ENCODE assay signal across 25 mouse cellular contexts in genomic region chr5:137093720-137094119, GRCm38 (mm10). TPM values are rescaled to one million over a fixed set of nuclear protein-coding genes. Genes with fewer than 3 reads are reported as not detected.
DNase-seq lines count a peak whose midpoint lies in the region; ATAC-seq and TF ChIP-seq lines count a peak whose summit lies in the region.
"Had no signal": no experiment of that assay in that cellular context is flagged by ENCODE, and none has a peak within 500 bp of the region (broad histone marks: within the 10 kb centered on the region; RNA-seq: fewer than 3 reads in every experiment).

No protein-coding gene starts in this region.

- H3K36me3 ChIP-seq in kidney, adult 2 months (ENCODE audit: control insufficient read depth, insufficient read depth, low read length) = no peaks in the 10 kb centered on the region
- no peaks in the 10 kb centered on the region for H3K36me3 ChIP-seq in lung, postnatal 0 days (ENCODE audit: insufficient read depth, low read length)
- no peaks in the 10 kb centered on the region for H3K36me3 ChIP-seq in limb, embryonic 10.5 days
- H3K36me3 ChIP-seq: embryonic facial prominence, embryonic 10.5 days; forebrain, embryonic 15.5 days; hindbrain, embryonic 10.5 days; midbrain, embryonic 10.5 days had no signal

- no peaks in the 10 kb centered on the region for H3K27me3 ChIP-seq in kidney, adult 2 months (replicated peaks; ENCODE audit: control insufficient read depth, insufficient read depth, low read length)
- H3K27me3 ChIP-seq in lung, postnatal 0 days (replicated peaks; ENCODE audit: insufficient read depth, low read length) = no peaks in the 10 kb centered on the region
- no peaks in the 10 kb centered on the region for H3K27me3 ChIP-seq in limb, embryonic 10.5 days (ENCODE audit: low read depth, poor library complexity, severe bottlenecking)
- H3K27me3 ChIP-seq: forebrain, embryonic 15.5 days had no signal

- no peaks in the 10 kb centered on the region for H3K4me1 ChIP-seq in kidney, adult 2 months (ENCODE audit: control insufficient read depth, insufficient read depth, low read length)
- H3K4me1 ChIP-seq in lung, postnatal 0 days (ENCODE audit: insufficient read depth, low read depth, low read length) = 0 out of 2 replicates have a peak, but pooled peaks cover 5% of the 10 kb centered on the region
- peaks cover 4% of the 10 kb centered on the region for H3K4me1 ChIP-seq in limb, embryonic 10.5 days
- H3K4me1 ChIP-seq: forebrain, embryonic 15.5 days; hindbrain, embryonic 10.5 days; midbrain, embryonic 10.5 days had no signal

- H3K4me3 ChIP-seq in kidney, adult 2 months (ENCODE audit: insufficient read depth, low read depth, low read length) = no peak overlapping the region
- H3K4me3 ChIP-seq in lung, postnatal 0 days (ENCODE audit: low read depth, low read length) = no peak overlapping the region
- no peak overlapping the region for H3K4me3 ChIP-seq in limb, embryonic 10.5 days
- H3K4me3 ChIP-seq: embryonic facial prominence, embryonic 10.5 days; forebrain, embryonic 15.5 days; hindbrain, embryonic 10.5 days; layer of hippocampus, adult 2 months; midbrain, embryonic 10.5 days had no signal

- H3K9ac ChIP-seq in lung, postnatal 0 days (replicated peaks; ENCODE audit: low read depth) = no peak overlapping the region
- H3K9ac ChIP-seq: forebrain, embryonic 15.5 days had no signal

- intact Hi-C loops in heart, postnatal 14 days (cut with DNase I) = no loop called here

- 40% methylated on average over 9 of the region's 9 CpGs for WGBS in kidney, adult 2 months
- WGBS in lung, postnatal 0 days = 58% methylated on average over 9 of the region's 9 CpGs
- 87% methylated on average over 9 of the region's 9 CpGs for WGBS in limb, embryonic 10.5 days

- TF ChIP-seq EP300 in lung, postnatal 0 days (IDR thresholded peaks at IDR 0.05) = no peak

- no peak for TF ChIP-seq CTCF in kidney, adult 2 months (conservative IDR thresholded peaks at IDR 0.05; ENCODE audit: insufficient read depth, insufficient read length, low read depth, low read length)
- TF ChIP-seq CTCF in lung, postnatal 0 days (IDR thresholded peaks at IDR 0.05) = no peak

- H3K9me3 ChIP-seq in lung, postnatal 0 days (ENCODE audit: low read length) = no peaks in the 10 kb centered on the region
- no peaks in the 10 kb centered on the region for H3K9me3 ChIP-seq in limb, embryonic 10.5 days (replicated peaks)
- H3K9me3 ChIP-seq: embryonic facial prominence, embryonic 10.5 days; forebrain, embryonic 15.5 days; midbrain, embryonic 10.5 days had no signal

- no peak overlapping the region for H3K27ac ChIP-seq in kidney, adult 2 months (ENCODE audit: insufficient read depth, low read depth, low read length)
- peak overlapping the region; percentile 38; the same call in 1 of the 2 replicates for H3K27ac ChIP-seq in lung, postnatal 0 days (ENCODE audit: low read length)
- no peak overlapping the region for H3K27ac ChIP-seq in limb, embryonic 10.5 days
- H3K27ac ChIP-seq: embryonic facial prominence, embryonic 10.5 days; forebrain, embryonic 15.5 days; hindbrain, embryonic 10.5 days; layer of hippocampus, adult 2 months; midbrain, embryonic 10.5 days had no signal

- no peak overlapping the region for H3K4me2 ChIP-seq in lung, postnatal 0 days (replicated peaks; ENCODE audit: low read depth, low read length)
- H3K4me2 ChIP-seq: forebrain, embryonic 15.5 days had no signal

- ATAC-seq in lung, postnatal 0 days = no peak
- ATAC-seq: forebrain, embryonic 15.5 days; intestine, postnatal 0 days had no signal

- peak; percentile 14 for DNase-seq in embryo, embryonic 11 days
- no peak for DNase-seq in embryo, embryonic 10 days (ENCODE audit: low spot score)
- peak; percentile 53 for DNase-seq in kidney, adult 2 months
- DNase-seq in kidney, adult 18-20 months = no peak
- no peak for DNase-seq in lung, postnatal 0 days (ENCODE audit: low spot score)
- no peak for DNase-seq in lung, postnatal 4 days
- DNase-seq in heart, postnatal 14 days = peak; percentile 42 to 48
- no peak for DNase-seq in limb, embryonic 10.5 days (ENCODE audit: low spot score)
- DNase-seq: adrenal gland, postnatal 25 days; cerebellum, adult 9-10 months; gastrocnemius, postnatal 10 days; right cerebral cortex, postnatal 14 days; thymus, postnatal 14 days had no signal

- no peak for TF ChIP-seq POLR2A in kidney, adult 2 months (IDR thresholded peaks at IDR 0.05; ENCODE audit: low read depth, low read length)

RNA-seq across cellular contexts. Expression of gene Serpine1, which starts 21.7 kb away (rescaled TPM):
- 1.1 and 2.1 TPM in 2 replicates for polyA plus RNA-seq in kidney, adult 2 months (2012; rRNA removed)
- polyA plus RNA-seq in lung, postnatal 0 days (2015; fragmentation: Nextera tagmentation; extraction: Ambion mirVana) = 0.88 and 1.1 TPM in 2 replicates
- 10 to 100 TPM; 12.5 TPM for total RNA-seq in heart, postnatal 14 days (2021)
- polyA plus RNA-seq in limb, embryonic 10.5 days (2016; fragmentation: Nextera tagmentation; extraction: Ambion mirVana) = 0.36 and 0.39 TPM in 2 replicates
- total RNA-seq: granulocyte monocyte progenitor cell, adult 5-6 weeks had no signal
- polyA plus RNA-seq: hindbrain, embryonic 10.5 days; neural tube, embryonic 11.5 days had no signal

RNA-seq across cellular contexts. Expression of gene Trim56, which starts 22.3 kb away (rescaled TPM):
- polyA plus RNA-seq in kidney, adult 2 months (2012; rRNA removed) = 10.2 and 14.4 TPM in 2 replicates
- polyA plus RNA-seq in lung, postnatal 0 days (2015; fragmentation: Nextera tagmentation; extraction: Ambion mirVana) = 13.4 and 16.4 TPM in 2 replicates
- 10 to 100 TPM; 19.4 to 20.4 TPM for total RNA-seq in heart, postnatal 14 days (2021)
- polyA plus RNA-seq in limb, embryonic 10.5 days (2016; fragmentation: Nextera tagmentation; extraction: Ambion mirVana) = 5.6 and 7.0 TPM in 2 replicates

RNA-seq across cellular contexts. Expression of gene Ap1s1, which starts 47.8 kb away (rescaled TPM):
- polyA plus RNA-seq in kidney, adult 2 months (2012; rRNA removed) = 57.7 and 67.0 TPM in 2 replicates
- 112 and 125 TPM in 2 replicates for polyA plus RNA-seq in lung, postnatal 0 days (2015; fragmentation: Nextera tagmentation; extraction: Ambion mirVana)
- 10 to 100 TPM; 41.9 to 50.2 TPM for total RNA-seq in heart, postnatal 14 days (2021)
- polyA plus RNA-seq in limb, embryonic 10.5 days (2016; fragmentation: Nextera tagmentation; extraction: Ambion mirVana) = 155 and 170 TPM in 2 replicates

RNA-seq across cellular contexts. Expression of gene Muc3, which starts 55.4 kb away (rescaled TPM):
- polyA plus RNA-seq in kidney, adult 2 months (2012; rRNA removed) = not detected in 2 replicates
- not detected in 2 replicates for polyA plus RNA-seq in lung, postnatal 0 days (2015; fragmentation: Nextera tagmentation; extraction: Ambion mirVana)
- not detected for total RNA-seq in heart, postnatal 14 days (2021)
- polyA plus RNA-seq in limb, embryonic 10.5 days (2016; fragmentation: Nextera tagmentation; extraction: Ambion mirVana) = not detected in 2 replicates
- total RNA-seq: adrenal gland, postnatal 25 days; gastrocnemius, postnatal 10 days; granulocyte monocyte progenitor cell, adult 5-6 weeks; layer of hippocampus, adult 2 months; layer of hippocampus, postnatal 25 days had no signal
- polyA plus RNA-seq: embryonic facial prominence, embryonic 10.5 days; forebrain, embryonic 15.5 days; hindbrain, embryonic 10.5 days; limb, embryonic 11.5 days; liver, embryonic 16.5 days; lung, embryonic 16.5 days; midbrain, embryonic 10.5 days; neural tube, embryonic 11.5 days had no signal

Comparison
In these comparisons a context has a peak if more than half of its experiments do, and no peak if none do; other contexts are left out.
1. DNase-seq: peak in embryo, embryonic 11 days (single experiment), kidney, adult 2 months (single experiment) and heart, postnatal 14 days (2 of 2); none in embryo, embryonic 10 days (single experiment), kidney, adult 18-20 months (single experiment), lung, postnatal 0 days (single experiment), lung, postnatal 4 days (0 of 2) and limb, embryonic 10.5 days (single experiment).